In the genomic region with DNA sequence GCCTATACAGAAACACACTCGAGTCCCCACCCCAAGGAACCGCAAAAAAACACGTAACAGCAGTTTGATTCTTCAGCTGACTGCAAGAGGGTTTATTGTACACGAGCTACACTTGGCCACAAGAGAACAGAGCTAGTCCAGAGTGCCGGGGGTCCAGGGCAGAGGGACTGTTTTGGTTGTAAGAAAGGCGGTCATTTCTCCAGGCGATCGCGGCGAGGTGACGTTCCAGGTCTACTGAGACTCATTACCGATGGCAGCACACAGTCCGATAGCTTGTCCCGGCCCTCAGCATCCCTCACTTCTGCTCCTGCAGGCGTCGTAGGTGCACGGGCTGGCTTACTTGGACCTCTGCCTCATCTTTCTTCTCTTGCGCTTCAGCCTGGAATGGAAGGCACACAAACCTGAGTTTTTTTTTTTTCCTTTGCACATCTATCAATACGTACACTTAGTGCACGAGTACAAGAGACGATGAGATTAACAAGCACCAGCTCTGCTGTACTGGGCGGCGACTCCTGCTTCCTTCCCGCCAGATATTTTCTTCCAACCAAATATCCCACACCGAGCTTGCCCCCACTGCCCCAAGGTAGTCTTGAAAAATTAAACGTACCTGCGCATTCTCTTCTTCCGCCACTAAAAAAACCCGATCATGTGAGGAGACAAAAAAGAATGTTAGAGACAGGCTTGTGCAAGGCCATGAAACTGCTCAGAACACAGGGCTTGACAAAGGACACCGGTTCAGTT, we compare ENCODE assay signal across 7 mouse cellular contexts. TPM values are rescaled to one million over a fixed set of nuclear protein-coding genes. Genes with fewer than 3 reads are reported as not detected.
DNase-seq lines count a peak whose midpoint lies in the region; ATAC-seq and TF ChIP-seq lines count a peak whose summit lies in the region.
"Not testable (repeated sequence)": the region's sequence is repeated elsewhere in the genome, so short reads cannot be mapped to it uniquely, and the experiment has no call there.

No protein-coding gene starts in this region.

- H3K27me3 ChIP-seq in embryonic facial prominence, embryonic 13.5 days; heart, embryonic 11.5 days (ENCODE audit: control insufficient read depth, insufficient read depth, low read length); intestine, embryonic 15.5 days (replicated peaks); limb, embryonic 14.5 days (ENCODE audit: control insufficient read depth, insufficient read depth, low read length); neural tube, embryonic 15.5 days (replicated peaks): not testable (repeated sequence)

- not testable (repeated sequence) for H3K9me3 ChIP-seq in embryonic facial prominence, embryonic 13.5 days; heart, embryonic 11.5 days (replicated peaks; ENCODE audit: control insufficient read depth, low read length); intestine, embryonic 15.5 days; limb, embryonic 14.5 days (ENCODE audit: control insufficient read depth, low read length); neural tube, embryonic 15.5 days (replicated peaks)

- peak overlapping the region; percentile 98 for H3K27ac ChIP-seq in embryonic facial prominence, embryonic 13.5 days
- H3K27ac ChIP-seq in heart, embryonic 11.5 days (ENCODE audit: low read depth, low read length) = peak overlapping the region; percentile 94
- H3K27ac ChIP-seq in intestine, embryonic 15.5 days = peak overlapping the region; percentile 95
- peak overlapping the region; percentile 97 for H3K27ac ChIP-seq in limb, embryonic 14.5 days (replicated peaks; ENCODE audit: low read depth, low read length)
- H3K27ac ChIP-seq in neural tube, embryonic 15.5 days (replicated peaks) = peak overlapping the region; percentile 98

- peaks cover 24% of the 10 kb centered on the region for H3K36me3 ChIP-seq in embryonic facial prominence, embryonic 13.5 days
- peaks cover 15% of the 10 kb centered on the region for H3K36me3 ChIP-seq in heart, embryonic 11.5 days (ENCODE audit: control insufficient read depth, insufficient read depth, low read length)
- peaks cover 20% of the 10 kb centered on the region for H3K36me3 ChIP-seq in intestine, embryonic 15.5 days
- H3K36me3 ChIP-seq in limb, embryonic 14.5 days (ENCODE audit: control insufficient read depth, insufficient read depth, low read length) = peaks cover 24% of the 10 kb centered on the region
- peaks cover 25% of the 10 kb centered on the region for H3K36me3 ChIP-seq in neural tube, embryonic 15.5 days

- ATAC-seq in embryonic facial prominence, embryonic 13.5 days (ENCODE audit: insufficient number of reproducible peaks, insufficient read depth, low FRiP score, low TSS enrichment, low read depth); heart, embryonic 11.5 days (replicated peaks; ENCODE audit: insufficient number of reproducible peaks, low FRiP score, low TSS enrichment); intestine, embryonic 15.5 days; limb, embryonic 14.5 days (ENCODE audit: low FRiP score, low read depth): not testable (repeated sequence)
- 0 out of 2 replicates have a peak, but pooled peaks have one; percentile 3 for ATAC-seq in neural tube, embryonic 15.5 days (ENCODE audit: low FRiP score)

- not testable (repeated sequence) for TF ChIP-seq POLR2A in limb, embryonic 14.5 days (IDR thresholded peaks at IDR 0.05; ENCODE audit: borderline replicate concordance, extremely low read depth, insufficient read depth, insufficient read length)

- peak overlapping the region; percentile 96 for H3K9ac ChIP-seq in embryonic facial prominence, embryonic 13.5 days
- peak overlapping the region; percentile 95 for H3K9ac ChIP-seq in heart, embryonic 11.5 days (ENCODE audit: low read depth, low read length)
- H3K9ac ChIP-seq in intestine, embryonic 15.5 days = peak overlapping the region; percentile 76
- H3K9ac ChIP-seq in limb, embryonic 14.5 days (ENCODE audit: low read depth, low read length, severe bottlenecking) = peak overlapping the region; percentile 93
- peak overlapping the region; percentile 78 for H3K9ac ChIP-seq in neural tube, embryonic 15.5 days (replicated peaks)

- peak overlapping the region; percentile 83 for H3K4me2 ChIP-seq in embryonic facial prominence, embryonic 13.5 days
- peak overlapping the region; percentile 87 for H3K4me2 ChIP-seq in heart, embryonic 11.5 days
- H3K4me2 ChIP-seq in intestine, embryonic 15.5 days (replicated peaks) = peak overlapping the region; percentile 67
- peak overlapping the region; percentile 67 for H3K4me2 ChIP-seq in limb, embryonic 14.5 days (replicated peaks; ENCODE audit: low read depth, low read length, severe bottlenecking)
- H3K4me2 ChIP-seq in neural tube, embryonic 15.5 days = peak overlapping the region; percentile 85

- DNase-seq in R1 (ENCODE audit: low read depth, low spot score) = peak; percentile 44
- not testable (repeated sequence) for DNase-seq in limb, embryonic 14.5 days (ENCODE audit: low spot score)
- peak; percentile 37 to 51 for DNase-seq in lung, postnatal 4 days

- not testable (repeated sequence) for H3K4me1 ChIP-seq in embryonic facial prominence, embryonic 13.5 days; intestine, embryonic 15.5 days (replicated peaks); limb, embryonic 14.5 days (ENCODE audit: control insufficient read depth, insufficient read depth, low read length)
- peaks cover 14% of the 10 kb centered on the region for H3K4me1 ChIP-seq in heart, embryonic 11.5 days (ENCODE audit: control insufficient read depth, insufficient read depth, low read length)
- peaks cover 32% of the 10 kb centered on the region for H3K4me1 ChIP-seq in neural tube, embryonic 15.5 days

- peak overlapping the region; percentile 80 for H3K4me3 ChIP-seq in embryonic facial prominence, embryonic 13.5 days
- H3K4me3 ChIP-seq in heart, embryonic 11.5 days (ENCODE audit: low read depth, low read length) = peak overlapping the region; percentile 84
- peak overlapping the region; percentile 74 for H3K4me3 ChIP-seq in intestine, embryonic 15.5 days (replicated peaks)
- H3K4me3 ChIP-seq in limb, embryonic 14.5 days (replicated peaks; ENCODE audit: low read length) = peak overlapping the region; percentile 86
- H3K4me3 ChIP-seq in neural tube, embryonic 15.5 days (replicated peaks) = peak overlapping the region; percentile 71

- under 1% methylated on average over 30 of the region's 30 CpGs for WGBS in embryonic facial prominence, embryonic 13.5 days
- WGBS in heart, embryonic 11.5 days (ENCODE audit: insufficient replicate concordance) = under 1% methylated on average over 27 of the region's 30 CpGs
- WGBS in intestine, embryonic 15.5 days = 3% methylated on average over 30 of the region's 30 CpGs
- WGBS in limb, embryonic 14.5 days = under 1% methylated on average over 20 of the region's 30 CpGs
- 0% methylated on average over 30 of the region's 30 CpGs for WGBS in neural tube, embryonic 15.5 days

RNA-seq across cellular contexts. Expression of a gene that starts 0.6 kb away (rescaled TPM):
- 13.5 and 15.5 TPM in 2 replicates for polyA plus RNA-seq in embryonic facial prominence, embryonic 13.5 days (2015; fragmentation: Nextera tagmentation; extraction: Ambion mirVana)
- polyA plus RNA-seq in heart, embryonic 11.5 days (2014; fragmentation: Nextera tagmentation; extraction: Ambion mirVana) = 7.7 and 8.0 TPM in 2 replicates
- polyA plus RNA-seq in intestine, embryonic 15.5 days (2015; fragmentation: Nextera tagmentation; extraction: Ambion mirVana) = 14.5 and 15.2 TPM in 2 replicates
- 15.2 and 17.2 TPM in 2 replicates for polyA plus RNA-seq in limb, embryonic 14.5 days (2012; rRNA removed)
- 13.7 and 14.5 TPM in 2 replicates for polyA plus RNA-seq in limb, embryonic 14.5 days (2014; fragmentation: Nextera tagmentation; extraction: Ambion mirVana)
- 16.0 and 16.2 TPM in 2 replicates for polyA plus RNA-seq in neural tube, embryonic 15.5 days (2015; fragmentation: Nextera tagmentation; extraction: Ambion mirVana)

RNA-seq across cellular contexts. Expression of a gene that starts 0.9 kb away (rescaled TPM):
- 4,323 and 4,329 TPM in 2 replicates for polyA plus RNA-seq in embryonic facial prominence, embryonic 13.5 days (2015; fragmentation: Nextera tagmentation; extraction: Ambion mirVana)
- polyA plus RNA-seq in heart, embryonic 11.5 days (2014; fragmentation: Nextera tagmentation; extraction: Ambion mirVana) = 2,515 and 2,664 TPM in 2 replicates
- polyA plus RNA-seq in intestine, embryonic 15.5 days (2015; fragmentation: Nextera tagmentation; extraction: Ambion mirVana) = 3,667 and 3,915 TPM in 2 replicates
- 2,621 and 3,931 TPM in 2 replicates for polyA plus RNA-seq in limb, embryonic 14.5 days (2012; rRNA removed)
- polyA plus RNA-seq in limb, embryonic 14.5 days (2014; fragmentation: Nextera tagmentation; extraction: Ambion mirVana) = 4,572 and 4,920 TPM in 2 replicates
- polyA plus RNA-seq in neural tube, embryonic 15.5 days (2015; fragmentation: Nextera tagmentation; extraction: Ambion mirVana) = 2,372 and 2,481 TPM in 2 replicates

RNA-seq across cellular contexts. Expression of a gene that starts 17.6 kb away (rescaled TPM):
- 188 and 206 TPM in 2 replicates for polyA plus RNA-seq in embryonic facial prominence, embryonic 13.5 days (2015; fragmentation: Nextera tagmentation; extraction: Ambion mirVana)
- polyA plus RNA-seq in heart, embryonic 11.5 days (2014; fragmentation: Nextera tagmentation; extraction: Ambion mirVana) = 162 and 163 TPM in 2 replicates
- polyA plus RNA-seq in intestine, embryonic 15.5 days (2015; fragmentation: Nextera tagmentation; extraction: Ambion mirVana) = 205 and 210 TPM in 2 replicates
- 111 and 186 TPM in 2 replicates for polyA plus RNA-seq in limb, embryonic 14.5 days (2012; rRNA removed)
- polyA plus RNA-seq in limb, embryonic 14.5 days (2014; fragmentation: Nextera tagmentation; extraction: Ambion mirVana) = 207 and 210 TPM in 2 replicates
- 121 and 157 TPM in 2 replicates for polyA plus RNA-seq in neural tube, embryonic 15.5 days (2015; fragmentation: Nextera tagmentation; extraction: Ambion mirVana)

RNA-seq across cellular contexts. Expression of a gene that starts 22.6 kb away (rescaled TPM):
- 21.4 and 23.1 TPM in 2 replicates for polyA plus RNA-seq in embryonic facial prominence, embryonic 13.5 days (2015; fragmentation: Nextera tagmentation; extraction: Ambion mirVana)
- 14.5 and 18.7 TPM in 2 replicates for polyA plus RNA-seq in heart, embryonic 11.5 days (2014; fragmentation: Nextera tagmentation; extraction: Ambion mirVana)
- polyA plus RNA-seq in intestine, embryonic 15.5 days (2015; fragmentation: Nextera tagmentation; extraction: Ambion mirVana) = 28.4 and 29.3 TPM in 2 replicates
- 51.3 and 59.6 TPM in 2 replicates for polyA plus RNA-seq in limb, embryonic 14.5 days (2012; rRNA removed)
- polyA plus RNA-seq in limb, embryonic 14.5 days (2014; fragmentation: Nextera tagmentation; extraction: Ambion mirVana) = 35.8 and 37.9 TPM in 2 replicates
- polyA plus RNA-seq in neural tube, embryonic 15.5 days (2015; fragmentation: Nextera tagmentation; extraction: Ambion mirVana) = 20.7 and 30.0 TPM in 2 replicates

RNA-seq across cellular contexts. Expression of a gene that starts 41.2 kb away (rescaled TPM):
- 14.8 and 16.1 TPM in 2 replicates for polyA plus RNA-seq in embryonic facial prominence, embryonic 13.5 days (2015; fragmentation: Nextera tagmentation; extraction: Ambion mirVana)
- 5.8 and 9.1 TPM in 2 replicates for polyA plus RNA-seq in heart, embryonic 11.5 days (2014; fragmentation: Nextera tagmentation; extraction: Ambion mirVana)
- polyA plus RNA-seq in intestine, embryonic 15.5 days (2015; fragmentation: Nextera tagmentation; extraction: Ambion mirVana) = 30.5 and 31.5 TPM in 2 replicates
- polyA plus RNA-seq in limb, embryonic 14.5 days (2012; rRNA removed) = 17.5 and 18.2 TPM in 2 replicates
- 19.6 and 21.1 TPM in 2 replicates for polyA plus RNA-seq in limb, embryonic 14.5 days (2014; fragmentation: Nextera tagmentation; extraction: Ambion mirVana)
- 3.1 and 6.6 TPM in 2 replicates for polyA plus RNA-seq in neural tube, embryonic 15.5 days (2015; fragmentation: Nextera tagmentation; extraction: Ambion mirVana)
